Mouse (Mus musculus): Measurements from ENCODE around the gene Dclk2. TPM values are rescaled to one million over a fixed set of nuclear protein-coding genes. Genes with fewer than 3 reads are reported as not detected.

Dclk2 gene
- total RNA-seq, 2 experiments from 2014 or later: 108 to 112 TPM

GRCm38 (mm10) chr3:86847536-86847935 lies 73.1 kb downstream of the Dclk2 start:
- DNase-seq (ENCODE audit: extremely low spot score in 1 of 2, low spot score in 1 of 2): no peak

GRCm38 (mm10) chr3:86846036-86846435 lies 74.6 kb downstream of the Dclk2 start:
- DNase-seq (ENCODE audit: extremely low spot score in 1 of 2, low spot score in 1 of 2): no peak

GRCm38 (mm10) chr3:86845578-86845977 lies 75.1 kb downstream of the Dclk2 start:
- no peak for DNase-seq (ENCODE audit: extremely low spot score in 1 of 2, low spot score in 1 of 2)

GRCm38 (mm10) chr3:86844804-86845481 lies 75.7 kb downstream of the Dclk2 start:
- no peak for DNase-seq (ENCODE audit: extremely low spot score in 1 of 2, low spot score in 1 of 2)

GRCm38 (mm10) chr3:86842461-86842860 lies 78.2 kb downstream of the Dclk2 start:
- no peak for DNase-seq (ENCODE audit: extremely low spot score in 1 of 2, low spot score in 1 of 2)

GRCm38 (mm10) chr3:86839606-86840005 lies 81.0 kb downstream of the Dclk2 start:
- DNase-seq (ENCODE audit: extremely low spot score in 1 of 2, low spot score in 1 of 2): no peak

GRCm38 (mm10) chr3:86837386-86837785 lies 83.3 kb downstream of the Dclk2 start:
- DNase-seq (ENCODE audit: extremely low spot score in 1 of 2, low spot score in 1 of 2): no peak

- peak in 1 of 2 experiments; percentile 24 for DNase-seq (ENCODE audit: extremely low spot score in 1 of 2, low spot score in 1 of 2)
Measured at GRCm38 (mm10) chr3:86835180-86835579, 85.5 kb downstream of the Dclk2 start.

- DNase-seq (ENCODE audit: extremely low spot score in 1 of 2, low spot score in 1 of 2): no peak
Measured at GRCm38 (mm10) chr3:86834341-86834740, 86.3 kb downstream of the Dclk2 start.

GRCm38 (mm10) chr3:86832591-86833267 lies 87.9 kb downstream of the Dclk2 start:
- DNase-seq (ENCODE audit: extremely low spot score in 1 of 2, low spot score in 1 of 2): no peak

- DNase-seq (ENCODE audit: extremely low spot score in 1 of 2, low spot score in 1 of 2): peak in 1 of 2 experiments; percentile 29
Measured at GRCm38 (mm10) chr3:86832115-86832514, 88.5 kb downstream of the Dclk2 start.

GRCm38 (mm10) chr3:86827506-86827905 lies 93.1 kb downstream of the Dclk2 start:
- no peak for DNase-seq (ENCODE audit: extremely low spot score in 1 of 2, low spot score in 1 of 2)

GRCm38 (mm10) chr3:86821383-86821782 lies 99.3 kb downstream of the Dclk2 start:
- DNase-seq (ENCODE audit: extremely low spot score in 1 of 2, low spot score in 1 of 2): no peak

GRCm38 (mm10) chr3:86820344-86820743 lies 100.3 kb downstream of the Dclk2 start:
- no peak for DNase-seq (ENCODE audit: extremely low spot score in 1 of 2, low spot score in 1 of 2)

GRCm38 (mm10) chr3:86819372-86819771 lies 101.3 kb downstream of the Dclk2 start:
- DNase-seq (ENCODE audit: extremely low spot score in 1 of 2, low spot score in 1 of 2): no peak

- no peak for DNase-seq (ENCODE audit: extremely low spot score in 1 of 2, low spot score in 1 of 2)
Measured at GRCm38 (mm10) chr3:86818001-86818585, 102.6 kb downstream of the Dclk2 start.

GRCm38 (mm10) chr3:86812689-86813088 lies 108.0 kb downstream of the Dclk2 start:
- peak in 1 of 2 experiments; percentile 77 for DNase-seq (ENCODE audit: extremely low spot score in 1 of 2, low spot score in 1 of 2)

- no peak for DNase-seq (ENCODE audit: extremely low spot score in 1 of 2, low spot score in 1 of 2)
Measured at GRCm38 (mm10) chr3:86810908-86811307, 109.7 kb downstream of the Dclk2 start.

- no peak for DNase-seq (ENCODE audit: extremely low spot score in 1 of 2, low spot score in 1 of 2)
Measured at GRCm38 (mm10) chr3:86809646-86810045, 111.0 kb downstream of the Dclk2 start.

- no peak for DNase-seq (ENCODE audit: extremely low spot score in 1 of 2, low spot score in 1 of 2)
Measured at GRCm38 (mm10) chr3:86809199-86809598, 111.5 kb downstream of the Dclk2 start.

GRCm38 (mm10) chr3:86807750-86808467 lies 112.7 kb downstream of the Dclk2 start:
- peak in 1 of 2 experiments; percentile 71 for DNase-seq (ENCODE audit: extremely low spot score in 1 of 2, low spot score in 1 of 2)

Measured in layer of hippocampus, postnatal 25 days (tissue).